Mouse (Mus musculus) cerebellum, postnatal 10 days (tissue): ENCODE data around the gene Ankrd9.

Experiments
- DNase-seq, 2 experiments: peaks; one replicate each; pipeline ENCODE4 v3.0.0; 2021; ENCODE audit warnings: mixed read lengths in 2 of 2

Gene Ankrd9

GRCm38 (mm10) chr12:110978607-110979406, at the start of gene Ankrd9:
Ankrd9 (minus strand) TSS chr12:110979040.
- peak; percentile 96 to 97 for DNase-seq

DNA sequence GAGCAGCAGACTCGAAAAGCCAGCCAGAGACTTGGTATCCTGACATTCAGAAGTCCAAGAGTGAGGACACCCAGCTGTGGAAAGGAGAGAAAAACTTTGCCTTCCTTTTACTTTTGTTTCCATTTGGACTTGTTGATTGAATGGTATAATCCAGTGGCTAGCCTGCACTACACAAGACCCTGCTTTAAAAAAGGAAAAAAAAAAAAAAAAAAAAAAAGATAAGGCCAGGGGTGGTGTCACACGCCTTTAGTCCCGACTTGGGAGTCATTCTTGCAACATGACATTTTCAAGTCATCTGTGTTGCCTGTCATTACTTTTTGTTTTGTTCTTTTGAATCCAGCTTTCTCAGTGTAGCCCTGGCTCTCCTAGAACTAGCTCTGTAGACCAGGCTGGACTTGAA, 42.7 kb upstream of the Ankrd9 start:
- no peak for DNase-seq

DNA sequence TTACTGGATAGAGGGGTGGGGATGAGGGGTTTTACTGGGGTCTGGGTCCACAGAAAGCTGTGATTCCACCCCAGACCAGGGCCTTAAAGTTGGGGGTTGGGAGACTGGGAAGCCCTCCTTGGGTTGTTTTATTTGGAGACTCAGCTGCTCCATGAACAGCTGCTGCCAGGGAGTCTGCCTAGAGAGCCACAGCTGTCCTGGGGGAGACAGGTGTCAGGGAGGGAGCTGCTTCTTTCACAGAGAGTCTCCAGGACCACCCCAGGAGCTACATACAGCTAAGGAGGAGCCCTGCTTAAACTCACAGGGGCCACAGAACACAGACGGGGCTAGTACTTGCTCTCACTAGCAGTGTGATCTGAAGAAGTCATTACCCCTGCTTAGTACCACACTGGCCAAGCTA, 42.3 kb upstream of the Ankrd9 start:
- DNase-seq, result no peak

GRCm38 (mm10) chr12:111019086-111019485, 40.2 kb upstream of the Ankrd9 start:
- no peak for DNase-seq

DNA sequence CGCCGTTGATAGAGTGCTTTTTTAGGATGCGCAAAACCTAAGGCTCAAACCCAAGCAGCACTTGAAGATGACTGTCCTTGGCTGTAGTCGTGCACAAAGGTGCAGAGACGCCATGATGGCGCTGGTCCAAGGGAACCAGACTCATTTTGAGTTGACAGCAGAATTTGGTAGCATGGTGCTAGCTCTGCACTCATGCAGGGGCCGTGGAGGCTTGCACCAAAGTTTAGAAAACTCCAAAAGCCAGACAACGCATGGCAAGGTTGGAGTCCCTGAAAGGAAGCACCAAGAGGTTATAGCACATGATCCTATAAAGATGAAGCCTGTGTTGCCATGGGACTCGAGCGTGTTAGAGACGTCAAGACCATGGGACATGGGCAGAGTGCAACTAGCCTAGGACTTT, 39.2 kb upstream of the Ankrd9 start:
- no peak for DNase-seq

GRCm38 (mm10) chr12:111016807-111017206, 38.0 kb upstream of the Ankrd9 start:
- no peak for DNase-seq

- no peak for DNase-seq
These were observed 30.9 kb upstream of the Ankrd9 start for GRCm38 (mm10) chr12:111009615-111010257.

DNA sequence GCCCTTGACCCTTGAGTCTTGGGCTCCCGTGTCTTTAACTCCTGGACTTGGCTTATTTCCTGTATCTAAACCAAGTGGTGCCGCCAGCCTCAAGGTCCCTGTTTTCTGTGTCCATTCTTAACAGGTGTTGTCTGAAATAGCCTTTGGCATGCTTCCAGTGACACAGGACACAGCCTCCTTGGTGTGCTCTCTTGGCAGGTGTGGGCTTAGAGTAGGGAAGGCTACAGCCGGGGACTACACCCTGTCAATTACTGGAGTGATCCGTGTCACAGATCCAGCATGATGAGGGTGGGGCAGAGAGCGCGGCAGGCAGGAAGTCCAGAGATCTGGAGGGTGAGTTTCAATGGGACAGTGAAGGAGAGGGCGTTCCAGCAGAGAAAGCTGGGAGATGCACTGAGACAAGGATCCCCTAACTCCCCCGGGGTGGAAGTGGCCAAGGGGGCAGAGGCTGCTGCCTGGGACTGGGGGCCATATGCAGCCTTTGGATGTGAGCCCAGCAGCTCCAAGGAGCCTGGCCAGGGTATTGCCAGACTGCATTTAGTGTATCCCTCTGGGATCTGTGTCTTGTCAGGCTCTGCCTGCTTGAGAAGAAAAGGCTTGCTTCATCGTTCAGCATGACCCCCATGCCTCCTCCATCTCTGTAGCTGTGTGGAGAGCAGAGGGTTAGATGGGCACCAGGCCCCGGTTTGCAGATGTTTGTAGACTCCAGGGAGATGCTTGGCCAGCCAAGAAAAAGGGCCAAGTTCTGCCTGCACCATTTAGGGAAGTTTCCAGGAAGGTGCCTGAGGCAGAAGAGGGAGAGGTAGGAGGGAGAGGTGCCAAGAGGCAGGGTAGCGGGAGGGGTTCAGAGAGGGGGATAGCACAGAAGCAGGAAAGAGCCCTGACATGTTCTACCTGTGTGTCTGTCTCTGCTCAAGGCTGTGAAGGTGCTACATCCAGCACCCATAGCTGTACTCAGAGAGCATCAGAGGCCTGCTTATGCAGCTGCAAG, 30.0 kb upstream of the Ankrd9 start:
- DNase-seq, result peak; percentile 57 to 58

- no peak for DNase-seq
These were observed 28.6 kb upstream of the Ankrd9 start for GRCm38 (mm10) chr12:111007134-111008103.

- DNase-seq, result peak; percentile 33 to 49
These were observed 27.5 kb upstream of the Ankrd9 start for GRCm38 (mm10) chr12:111006339-111006738.

DNA sequence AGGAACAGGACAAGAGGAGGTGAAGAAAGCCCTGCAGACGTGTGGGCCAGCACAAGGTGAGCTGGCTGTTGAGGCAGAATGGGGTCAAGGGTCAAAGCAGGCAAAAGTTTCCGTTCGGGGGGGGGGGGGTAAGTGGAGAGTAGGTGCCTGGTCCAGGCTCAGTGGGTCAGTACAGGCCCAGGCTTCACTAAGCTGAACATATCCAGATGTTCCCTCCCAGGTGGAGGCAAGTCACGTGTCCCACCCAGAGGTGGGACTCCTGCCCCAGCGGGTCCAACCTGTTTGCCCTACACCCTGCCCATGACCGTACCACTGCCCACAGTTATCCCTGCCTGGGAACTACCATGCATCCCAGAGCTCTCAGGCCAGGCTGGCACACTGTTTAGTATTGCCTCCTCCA, 27.0 kb upstream of the Ankrd9 start:
- DNase-seq, result no peak

DNA sequence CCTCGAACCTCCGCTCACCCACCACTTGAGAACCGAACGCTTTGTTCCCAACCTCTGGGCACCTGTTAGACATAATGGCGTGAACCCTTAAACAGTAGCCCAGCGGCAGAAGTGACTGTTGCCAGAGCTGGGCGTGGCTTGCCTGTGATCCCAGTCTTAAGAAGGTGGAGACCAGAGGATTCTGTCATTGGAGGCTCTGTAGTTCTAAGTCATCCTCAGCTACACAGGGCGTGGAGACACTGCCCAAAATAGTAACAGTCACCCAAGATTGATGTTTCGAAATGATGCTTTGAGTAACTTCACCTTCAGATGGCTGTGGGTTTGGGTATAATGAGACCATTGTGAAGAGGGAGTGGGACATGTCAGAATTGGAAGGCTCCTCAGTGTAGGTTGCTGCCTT, 25.3 kb upstream of the Ankrd9 start:
- no peak for DNase-seq

DNA sequence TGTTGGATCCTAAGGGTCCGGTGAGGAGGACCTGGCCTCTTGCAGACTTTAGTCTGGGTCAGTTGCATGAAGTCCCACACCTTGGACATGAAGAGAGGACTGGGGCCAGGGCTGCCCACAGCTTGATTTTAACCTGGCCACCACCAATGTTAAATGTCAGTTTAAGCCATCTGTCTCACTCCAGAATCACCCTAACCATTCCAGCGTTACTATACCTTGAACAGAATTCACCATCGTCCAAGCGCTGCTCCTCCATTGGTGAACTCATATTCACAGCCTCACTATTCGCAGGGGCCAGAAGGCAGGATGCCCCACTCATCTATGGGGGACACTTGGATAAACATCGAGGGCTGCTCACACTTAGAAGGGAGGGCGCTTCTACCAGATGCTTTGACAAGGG, 22.1 kb upstream of the Ankrd9 start:
- no peak for DNase-seq

DNA sequence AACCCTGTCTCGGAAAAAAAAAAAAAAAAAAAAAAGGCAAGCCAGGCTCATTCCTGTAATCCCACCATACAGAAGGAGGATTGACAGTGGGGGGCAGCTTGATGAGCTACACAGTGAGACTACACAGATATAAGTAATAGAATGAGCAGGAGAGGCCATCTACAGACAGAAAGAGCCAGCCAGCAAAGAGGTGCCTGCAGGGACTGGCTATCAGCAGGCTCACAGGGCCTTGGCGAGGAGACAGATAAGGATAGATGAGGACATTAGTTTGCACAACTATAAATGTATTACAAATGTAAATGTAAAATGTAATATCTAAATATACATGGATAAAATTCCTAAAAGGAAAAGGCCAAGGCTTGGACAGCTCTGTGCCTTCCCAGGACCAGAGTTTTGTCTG, 21.0 kb upstream of the Ankrd9 start:
- no peak for DNase-seq

DNA sequence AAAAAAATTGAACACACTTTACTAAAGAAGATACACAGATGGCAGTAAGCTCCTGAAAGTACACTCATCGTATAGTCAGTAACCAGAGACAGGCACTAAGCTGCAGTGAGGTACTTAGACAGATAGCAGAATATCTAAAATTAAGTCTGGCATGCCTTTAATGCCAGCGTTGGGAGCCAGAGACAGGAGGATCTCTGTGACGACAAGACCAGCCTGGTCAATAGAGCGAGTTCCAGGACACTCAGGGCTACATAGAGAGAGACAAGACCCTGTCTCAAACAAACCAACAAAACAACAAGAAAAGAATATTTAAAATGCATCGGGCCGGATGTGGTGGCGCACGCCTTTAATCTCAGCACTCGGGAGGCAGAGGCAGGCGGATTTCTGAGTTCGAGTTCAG, 19.3 kb upstream of the Ankrd9 start:
- no peak for DNase-seq

DNA sequence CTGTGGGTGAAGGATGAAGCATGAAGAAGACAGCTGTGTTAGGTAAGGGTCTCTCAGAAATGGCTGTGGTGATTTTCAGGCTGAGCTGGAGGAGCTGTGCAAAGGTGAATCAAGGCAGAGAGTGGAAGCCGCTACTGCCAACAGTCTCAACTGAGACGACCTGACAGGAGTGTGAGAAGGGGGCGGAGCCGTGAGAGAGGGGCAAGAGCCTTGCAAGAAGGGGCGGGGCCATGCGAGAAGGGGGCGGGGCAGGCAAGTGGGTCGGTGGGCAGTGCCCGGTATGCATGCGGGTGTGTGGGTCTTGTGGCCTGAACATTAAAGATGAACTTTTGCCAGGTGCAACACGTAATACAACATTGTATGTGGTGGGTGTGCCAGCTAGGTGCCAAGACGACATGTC, 15.8 kb upstream of the Ankrd9 start:
- DNase-seq, result peak in 1 of 2 experiments; percentile 31

GRCm38 (mm10) chr12:110993226-110993625, 14.4 kb upstream of the Ankrd9 start:
- DNase-seq, result no peak

- peak; percentile 70 to 74 for DNase-seq
These were observed 13.9 kb upstream of the Ankrd9 start for GRCm38 (mm10) chr12:110992771-110993170.

DNA sequence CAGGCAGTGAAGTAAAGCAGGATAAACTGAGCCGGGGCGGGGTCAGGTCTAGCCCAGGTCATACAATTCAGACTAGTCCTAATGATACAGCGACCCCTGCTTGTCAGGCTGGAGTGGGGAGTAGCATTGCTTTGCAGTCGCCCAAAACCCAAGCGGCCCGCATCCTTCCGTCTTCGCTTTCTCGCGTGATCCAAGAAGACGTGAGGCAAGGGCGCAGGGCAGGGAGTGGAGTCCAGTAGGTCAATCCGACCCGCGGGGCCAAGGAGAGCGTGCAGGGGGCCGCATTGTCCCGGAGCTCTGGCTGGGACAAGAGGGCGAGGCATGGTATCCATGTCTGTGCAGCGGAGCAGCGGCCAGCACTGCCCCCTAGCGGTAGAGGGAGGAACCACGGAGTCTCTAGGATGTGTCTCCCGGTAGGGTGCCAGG, 13.3 kb upstream of the Ankrd9 start:
- DNase-seq, result peak; percentile 96 to 99

DNA sequence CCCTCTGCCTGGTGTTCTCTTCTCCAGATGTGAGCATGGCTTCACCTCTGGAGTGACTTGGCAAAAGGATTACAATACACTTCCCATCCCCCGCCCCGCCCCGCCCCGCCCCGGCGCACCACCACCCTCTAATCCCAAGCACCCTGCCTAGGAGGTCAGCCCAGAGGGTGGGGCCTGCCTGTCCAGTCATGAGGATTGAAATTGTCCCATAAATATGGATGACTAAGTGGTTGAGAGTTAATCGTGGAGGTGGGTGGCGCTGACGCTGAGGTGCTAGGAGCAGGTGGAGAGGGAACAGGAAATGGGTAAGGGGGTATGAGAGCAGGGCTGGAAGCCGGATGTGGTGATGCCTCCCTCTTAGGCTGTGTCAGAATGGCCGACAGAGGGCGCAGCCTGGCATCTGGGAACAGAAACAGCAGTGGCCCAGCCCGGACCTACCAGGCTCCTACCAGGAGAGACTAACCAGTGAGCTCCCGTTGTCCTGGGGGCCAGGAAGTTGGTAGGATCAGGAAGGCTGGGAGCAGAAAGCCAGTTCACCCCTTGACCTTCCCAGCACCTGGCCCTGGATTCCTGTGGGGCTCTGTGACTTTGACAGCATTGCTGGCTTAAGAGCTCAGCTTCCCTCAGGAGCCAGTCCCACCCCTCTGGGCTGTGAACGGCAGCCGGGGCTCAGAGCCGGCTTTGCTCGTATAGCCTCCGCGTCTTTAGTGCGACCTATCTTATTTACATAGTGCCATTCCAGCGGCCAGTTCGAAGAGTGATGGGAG, 12.7 kb upstream of the Ankrd9 start:
- DNase-seq, result peak; percentile 82 to 83

- no peak for DNase-seq
These were observed 11.7 kb upstream of the Ankrd9 start for GRCm38 (mm10) chr12:110990500-110990899.
